Mouse (Mus musculus): ENCODE measurements around the gene Scn3a.

- TF ChIP-seq CTCF (conservative IDR thresholded peaks at IDR 0.05; ENCODE audit: low read length) (no peak), NANOG (IDR thresholded peaks at IDR 0.05; ENCODE audit: borderline replicate concordance, low read length) (no peak)
Observed at GRCm38 (mm10) chr2:65542906-65543592, 24.4 kb downstream of the Scn3a start.

Data from E14TG2a.4 (cell line).